Mouse (Mus musculus) inflammation-experienced regulatory T-cells, adult 16 weeks (primary cell): Measurements from ENCODE around the gene Rit1. TPM values are rescaled to one million over a fixed set of nuclear protein-coding genes. Genes with fewer than 3 reads are reported as not detected.

Experiments
- polyA plus RNA-seq: library from polyadenylated mRNA; unstranded; fragments of 100-300 nt; shearing (Covaris generic); gene quantifications from one replicate; pipeline ENCODE4 v1.2.1, GENCODE M21; 2017

Gene Rit1
- 55.4 TPM for polyA plus RNA-seq

DNA sequence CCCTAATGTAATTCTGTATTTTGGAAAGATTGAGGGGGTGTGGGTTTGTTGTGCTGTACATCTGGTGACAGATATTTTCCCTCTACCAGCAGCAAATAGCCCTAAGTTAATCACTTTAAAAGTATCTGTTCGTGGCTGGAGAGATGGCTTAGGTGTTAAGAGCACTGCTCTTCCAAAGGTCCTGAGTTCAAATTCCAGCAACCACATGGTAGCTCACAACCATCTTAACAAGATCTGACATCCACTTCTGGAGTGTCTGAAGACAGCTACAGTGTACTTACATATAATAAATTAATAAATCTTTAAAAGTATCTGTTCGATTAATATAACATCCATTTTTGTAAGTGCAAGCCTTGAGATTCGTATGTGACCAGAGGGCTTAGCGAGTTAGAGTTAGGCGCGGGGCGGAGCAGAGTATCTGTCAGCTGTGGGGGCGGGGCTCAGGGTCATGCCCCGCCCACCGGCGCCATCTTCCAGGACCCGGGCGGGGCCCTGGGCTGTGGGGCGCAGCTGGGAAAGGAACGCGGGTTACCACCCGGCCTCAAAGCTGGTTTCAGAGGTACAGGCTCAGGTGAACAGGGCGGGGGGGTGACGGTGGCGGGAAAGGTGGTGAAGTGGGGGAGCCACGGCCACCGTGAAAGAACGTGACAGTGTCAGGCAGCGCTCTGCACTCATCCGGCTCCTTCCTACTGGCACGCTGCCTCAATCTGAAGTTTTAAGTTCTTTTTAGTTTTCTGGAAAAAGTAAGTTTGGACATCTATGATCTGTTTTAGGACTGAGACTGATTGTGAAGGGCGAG, at the start of gene Rit1:
Gene Rit1 (plus strand): TSS at position 440 of the 799 bp plus-strand sequence.

DNA sequence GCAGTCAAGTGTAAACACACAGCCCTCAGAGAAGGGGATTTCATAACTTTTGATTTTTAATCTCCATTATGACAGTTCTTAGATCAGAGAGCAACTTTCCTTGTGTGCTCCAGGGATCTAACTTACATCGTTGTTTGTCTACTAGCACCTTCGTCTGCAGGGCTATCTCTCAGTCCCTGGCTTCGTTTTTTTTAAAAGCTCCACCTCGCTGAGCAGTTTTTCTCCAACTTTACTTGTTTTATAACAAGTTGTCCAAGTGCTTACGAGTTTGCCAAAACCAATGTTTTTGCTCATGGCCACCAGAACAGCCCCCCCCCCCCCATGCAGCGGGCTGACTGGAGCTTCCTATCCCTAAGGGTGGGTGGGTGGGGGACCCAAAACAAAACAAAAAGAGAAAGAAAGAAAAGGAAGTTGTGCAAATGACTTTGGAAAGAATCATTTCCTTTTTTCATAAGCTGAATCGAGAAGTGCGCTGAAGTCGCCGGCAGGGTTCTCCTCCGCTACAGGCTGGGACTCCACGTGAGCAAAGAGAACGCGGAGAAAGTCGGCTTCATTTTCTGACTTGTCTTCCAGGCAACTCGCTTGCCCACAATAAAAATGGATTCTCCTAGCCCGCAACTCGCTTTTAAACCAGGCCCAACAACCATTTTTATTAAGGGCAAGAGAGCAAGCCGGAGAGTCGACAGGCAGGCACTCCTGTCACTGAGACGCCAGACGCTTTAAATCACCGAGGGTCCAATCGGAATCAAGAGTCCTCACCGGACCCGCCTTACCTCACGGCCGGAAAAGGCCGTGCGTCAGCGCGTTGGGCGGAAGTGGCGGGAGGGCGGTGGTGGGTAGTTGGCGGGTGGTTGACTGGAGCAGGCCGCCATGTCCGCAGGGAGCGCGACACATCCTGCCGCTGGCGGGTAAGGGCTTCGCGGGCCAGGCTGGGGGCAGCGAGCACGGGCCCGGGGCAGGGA, 31.4 kb upstream of the Rit1 start, which contains the start of gene Khdc4:
Gene Khdc4 (plus strand): TSS at position 824 of the 962 bp plus-strand sequence.

DNA sequence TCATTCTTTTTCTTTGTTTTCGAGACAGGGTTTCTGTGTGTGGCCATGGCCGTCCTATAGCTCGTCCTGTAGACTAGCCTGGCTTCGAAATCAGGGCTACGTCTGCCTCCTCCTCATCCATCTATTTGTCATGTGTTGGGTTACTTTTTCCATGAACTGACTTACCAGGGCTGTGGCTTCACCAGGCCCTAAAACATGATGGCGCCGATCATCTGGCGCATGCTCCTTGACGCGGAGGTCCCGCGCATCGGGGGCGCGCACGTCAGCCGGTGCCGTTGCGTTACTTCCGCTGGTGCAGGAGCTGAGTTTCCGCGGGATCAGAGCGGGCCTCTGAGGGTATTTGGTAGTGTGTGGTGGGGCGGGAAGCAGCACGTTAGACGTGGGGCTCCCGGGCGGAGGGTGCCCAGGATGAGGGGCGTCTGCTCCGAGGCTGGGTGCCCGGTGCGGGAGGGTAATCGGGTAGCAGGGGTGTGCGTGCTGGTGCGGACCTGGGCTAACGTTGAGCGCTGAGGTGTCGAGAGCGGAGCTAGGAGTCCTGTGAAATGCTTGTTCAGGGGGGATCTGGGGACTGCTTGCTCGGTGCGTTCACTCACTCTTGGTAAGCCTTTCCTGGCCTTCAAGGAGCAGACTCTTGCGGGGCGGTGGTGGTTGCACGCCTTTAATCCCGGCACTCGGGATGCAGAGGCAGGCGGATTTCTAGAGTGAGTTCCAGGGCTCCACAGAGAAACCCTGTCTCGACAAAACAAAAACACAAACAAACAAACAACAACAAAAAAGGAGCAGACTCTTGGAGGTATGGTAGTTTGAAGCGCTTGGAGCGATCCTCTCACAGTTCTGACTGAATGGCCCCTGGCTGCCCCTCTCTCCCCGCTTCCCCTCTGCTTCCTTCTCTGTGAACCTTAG, 58.6 kb downstream of the Rit1 start, which contains the start of gene Syt11:
Gene Syt11 (minus strand): TSS at position 226 of the 903 bp plus-strand sequence.

Other genes starting within 250 kb of the Rit1 start
- 20.3 TPM for gene Lmna, start 206.9 kb upstream of the Rit1 start, polyA plus RNA-seq
- 0.18 TPM for gene Mex3a, start 184.4 kb upstream of the Rit1 start, polyA plus RNA-seq
- not detected for gene Rab25, start 168.5 kb upstream of the Rit1 start, polyA plus RNA-seq
- 205 TPM for gene Lamtor2, start 163.8 kb upstream of the Rit1 start, polyA plus RNA-seq
- 59.6 TPM for gene Ubqln4, start 163.1 kb upstream of the Rit1 start, polyA plus RNA-seq
- 130 TPM for gene Ssr2, start 141.0 kb upstream of the Rit1 start, polyA plus RNA-seq
- 119 TPM for gene Arhgef2, start 110.9 kb upstream of the Rit1 start, polyA plus RNA-seq
- gene Rxfp4, start 63.7 kb upstream of the Rit1 start, polyA plus RNA-seq, result not detected
- 93.8 TPM for gene Khdc4, start 31.0 kb upstream of the Rit1 start, polyA plus RNA-seq
- 119 TPM for gene Syt11, start 58.3 kb downstream of the Rit1 start, polyA plus RNA-seq
- 38.8 TPM for gene Gon4l, start 118.4 kb downstream of the Rit1 start, polyA plus RNA-seq
- 41.5 TPM for gene Msto1, start 197.2 kb downstream of the Rit1 start, polyA plus RNA-seq
- 41.7 TPM for gene Ash1l, start 233.8 kb downstream of the Rit1 start, polyA plus RNA-seq
- gene Dap3, start 234.3 kb downstream of the Rit1 start, polyA plus RNA-seq, result 161 TPM